Mouse (Mus musculus): ENCODE measurements around the gene Med13l.

DNA sequence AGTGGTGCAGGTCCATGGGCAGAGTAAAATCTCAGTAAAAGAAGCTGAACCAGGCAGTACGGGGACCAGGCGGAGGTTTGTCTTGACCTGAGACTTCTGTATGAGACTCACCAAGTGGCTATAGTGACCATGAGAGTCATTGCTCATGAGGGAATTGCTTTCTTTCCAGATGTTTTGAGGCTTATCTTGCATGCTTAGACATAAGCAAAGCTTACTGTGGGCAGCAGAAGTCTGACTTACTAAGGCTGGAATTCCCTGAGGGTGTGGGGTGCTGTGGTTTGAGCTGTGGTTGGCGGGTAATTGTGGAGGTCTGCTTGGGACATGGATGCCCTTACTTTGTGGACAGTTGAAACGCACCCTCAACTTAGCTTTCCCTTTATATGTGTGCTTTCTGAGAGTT, 67.7 kb downstream of the Med13l start:
- no peak for TF ChIP-seq POLR2A (IDR thresholded peaks at IDR 0.05; ENCODE audit: borderline replicate concordance, extremely low read depth, low read depth, low read length)
- no peak for TF ChIP-seq CTCF (IDR thresholded peaks at IDR 0.05; ENCODE audit: insufficient read depth, low read length)
